Mouse (Mus musculus) thymus, postnatal 10 days (tissue): ENCODE measurements around the gene Ap2a2.
"Not testable (repeated sequence)": the region's sequence is repeated elsewhere in the genome, so short reads cannot be mapped to it uniquely, and the experiment has no call there.

Experiments
- DNase-seq, 2 experiments: peaks; one replicate each; pipeline ENCODE4 v3.0.0; 2021; ENCODE audit warnings: low spot score in 2 of 2

Gene Ap2a2

DNA sequence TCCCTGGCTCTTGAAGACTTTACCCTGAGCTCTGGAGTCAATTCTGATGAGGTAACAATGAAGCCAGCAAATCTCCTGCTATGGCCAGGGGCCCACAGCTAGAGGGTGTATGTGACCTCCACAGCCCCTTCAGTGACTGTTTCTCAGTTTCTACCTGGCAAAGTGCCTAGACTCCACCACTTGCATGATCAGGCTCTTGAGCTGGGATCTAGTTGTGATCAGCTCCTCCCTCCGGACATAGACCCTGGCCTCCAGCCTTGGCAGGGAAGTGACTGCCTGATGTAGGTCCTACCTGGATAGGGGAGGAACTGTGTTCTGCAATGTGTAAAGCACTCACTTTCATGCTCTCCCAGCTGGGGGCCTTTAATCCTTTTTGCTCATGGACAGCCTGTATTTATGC is 98.4 kb downstream of the Ap2a2 start:
- DNase-seq, result no peak

DNA sequence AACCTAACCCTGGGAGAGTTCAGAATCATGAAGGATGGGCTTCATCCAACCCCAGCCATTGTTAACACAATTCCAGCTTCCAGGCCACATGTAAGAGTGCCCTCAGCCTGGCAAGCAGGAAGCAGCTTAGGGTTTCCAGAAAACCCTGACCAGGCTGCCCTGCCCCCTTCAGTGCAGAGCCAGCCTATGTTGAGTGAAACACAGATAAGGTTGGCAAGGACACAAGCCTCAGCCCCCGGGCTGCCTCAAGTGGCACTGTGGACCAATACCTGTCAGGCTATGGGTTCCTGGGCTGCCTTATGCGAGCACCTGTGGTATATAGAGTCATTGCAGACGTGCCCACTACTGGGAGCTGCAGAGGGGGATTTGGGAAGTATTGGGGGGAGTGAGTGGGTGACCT is 99.5 kb downstream of the Ap2a2 start:
- no peak for DNase-seq

DNA sequence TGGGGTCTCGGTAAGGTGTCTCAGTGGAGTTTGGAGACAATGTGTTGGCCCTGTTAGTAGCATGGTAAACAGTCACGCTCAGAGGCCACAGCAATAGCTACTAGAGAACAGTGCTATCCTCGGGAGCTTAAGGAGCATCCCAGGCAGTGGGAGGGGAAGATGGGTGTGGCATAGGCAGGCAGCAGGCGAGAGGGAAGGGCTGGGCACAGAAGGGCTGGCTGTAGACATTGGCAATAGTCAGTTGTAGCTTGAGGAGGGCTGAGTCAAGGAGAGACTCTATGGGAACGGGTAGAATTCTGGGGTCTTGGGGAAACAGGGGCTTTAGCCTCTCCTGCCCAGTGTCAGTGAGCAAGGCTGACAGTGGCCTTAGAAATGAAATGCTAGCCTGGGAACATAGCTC is 100.2 kb downstream of the Ap2a2 start:
- no peak for DNase-seq

DNA sequence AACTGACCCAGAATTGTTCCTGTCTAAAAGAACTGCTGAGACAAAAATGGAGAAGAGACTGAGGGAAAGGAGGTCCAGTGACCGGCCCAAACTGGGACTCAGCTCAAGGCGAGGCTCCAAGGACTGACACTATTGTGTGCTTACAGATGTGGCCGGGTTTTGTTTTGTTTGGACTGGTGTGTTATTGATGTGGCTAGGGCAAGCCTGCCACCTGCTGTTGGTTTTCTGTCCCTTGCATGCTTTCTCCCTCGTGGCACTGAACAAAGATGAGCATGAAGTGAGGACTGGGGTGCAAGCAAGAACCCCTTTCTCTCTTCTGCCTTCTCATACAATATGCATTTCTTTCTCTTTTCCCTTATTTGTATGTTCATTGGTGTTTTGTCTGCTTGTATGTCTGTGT is 104.2 kb downstream of the Ap2a2 start:
- DNase-seq, result peak in 1 of 2 experiments; percentile 43

DNA sequence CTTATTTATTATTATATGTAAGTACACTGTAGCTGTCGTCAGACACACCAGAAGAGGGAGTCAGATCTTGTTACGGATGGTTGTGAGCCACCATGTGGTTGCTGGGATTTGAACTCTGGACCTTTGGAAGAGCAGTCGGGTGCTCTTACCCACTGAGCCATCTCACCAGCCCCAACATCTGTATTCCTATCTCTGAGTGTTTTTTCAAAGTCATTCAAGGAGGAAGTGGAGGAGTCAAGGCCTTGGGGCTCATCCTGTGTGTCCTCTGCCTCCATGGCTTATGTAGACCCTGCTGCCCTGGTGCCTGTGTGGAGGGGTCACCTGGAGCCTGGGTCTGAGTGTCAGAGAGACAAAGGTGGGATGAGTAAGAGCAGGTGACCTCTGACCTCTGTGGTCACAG is 107.1 kb downstream of the Ap2a2 start:
- not testable (repeated sequence) for DNase-seq

DNA sequence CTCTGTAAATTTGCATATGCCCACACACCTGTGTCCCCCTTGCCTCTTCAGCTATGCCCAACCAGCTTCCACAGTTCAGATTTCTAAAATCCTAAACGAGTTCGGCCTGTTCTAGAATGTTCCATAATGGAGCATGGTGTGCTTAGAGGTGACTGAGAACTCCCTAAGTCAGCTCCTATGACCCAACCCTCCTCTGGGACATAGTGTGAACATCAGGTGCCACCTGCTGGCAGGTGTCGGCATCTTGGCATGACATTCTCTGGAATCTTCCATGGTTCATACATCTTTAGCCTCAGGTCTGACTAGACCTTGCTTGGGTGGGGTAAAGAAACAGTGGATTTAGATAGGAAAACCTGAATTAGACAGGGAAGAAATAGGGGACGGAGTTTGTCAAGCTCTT is 109.0 kb downstream of the Ap2a2 start:
- peak; percentile 9 to 30 for DNase-seq

DNA sequence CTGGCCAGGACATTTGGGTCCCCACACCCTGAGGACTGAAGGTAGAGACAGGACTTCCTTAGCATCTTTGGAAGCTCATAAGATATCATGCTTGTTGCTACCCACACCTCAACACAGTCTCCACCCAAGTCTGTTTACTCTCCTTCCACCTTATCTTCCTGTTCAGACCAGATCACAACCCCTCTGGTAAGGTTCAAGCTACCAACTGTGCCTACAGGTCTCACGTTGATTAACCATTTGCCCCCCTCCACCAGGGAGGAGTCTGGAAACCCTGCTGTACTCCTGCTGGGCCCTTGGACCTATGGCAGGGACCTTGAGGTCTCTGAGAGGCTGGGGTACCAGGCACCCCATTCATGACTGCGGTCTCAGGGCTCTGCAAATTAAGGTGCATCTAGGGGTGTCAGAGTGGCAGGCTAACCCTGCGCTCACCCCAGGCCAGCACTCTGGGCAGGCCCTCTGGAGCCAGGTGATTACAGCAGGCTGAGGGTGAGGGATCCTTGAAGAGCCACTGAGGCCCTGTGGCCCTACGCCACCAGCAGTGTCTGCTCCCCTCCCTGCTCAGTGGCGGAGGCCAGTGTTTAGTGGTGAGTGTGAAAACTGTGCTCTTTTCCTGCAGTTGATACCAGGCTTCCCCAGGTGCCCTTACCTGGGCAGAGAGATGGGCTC is 109.8 kb downstream of the Ap2a2 start:
- DNase-seq, result no peak

DNA sequence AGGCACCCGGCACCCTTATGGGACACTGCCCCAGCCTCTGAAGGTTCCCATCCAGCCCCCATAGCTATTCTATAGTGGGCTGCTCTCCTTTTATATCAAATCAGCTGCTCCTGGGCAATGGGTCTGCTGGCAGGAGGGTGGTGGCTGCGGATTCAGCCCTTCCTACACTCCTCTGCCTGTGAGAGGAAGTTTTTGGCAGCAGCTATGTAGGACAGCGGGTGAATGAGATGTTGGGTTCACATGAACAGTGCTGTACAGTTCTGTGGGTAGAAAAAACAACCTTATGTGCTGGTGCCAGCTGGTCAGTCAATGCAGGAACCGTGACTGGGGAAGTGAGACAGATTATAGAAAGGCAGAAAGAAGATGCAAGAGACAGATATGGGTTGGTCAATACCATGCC is 116.9 kb downstream of the Ap2a2 start:
- DNase-seq, result no peak
